Mouse (Mus musculus): ENCODE measurements around the gene Gart.

DNA sequence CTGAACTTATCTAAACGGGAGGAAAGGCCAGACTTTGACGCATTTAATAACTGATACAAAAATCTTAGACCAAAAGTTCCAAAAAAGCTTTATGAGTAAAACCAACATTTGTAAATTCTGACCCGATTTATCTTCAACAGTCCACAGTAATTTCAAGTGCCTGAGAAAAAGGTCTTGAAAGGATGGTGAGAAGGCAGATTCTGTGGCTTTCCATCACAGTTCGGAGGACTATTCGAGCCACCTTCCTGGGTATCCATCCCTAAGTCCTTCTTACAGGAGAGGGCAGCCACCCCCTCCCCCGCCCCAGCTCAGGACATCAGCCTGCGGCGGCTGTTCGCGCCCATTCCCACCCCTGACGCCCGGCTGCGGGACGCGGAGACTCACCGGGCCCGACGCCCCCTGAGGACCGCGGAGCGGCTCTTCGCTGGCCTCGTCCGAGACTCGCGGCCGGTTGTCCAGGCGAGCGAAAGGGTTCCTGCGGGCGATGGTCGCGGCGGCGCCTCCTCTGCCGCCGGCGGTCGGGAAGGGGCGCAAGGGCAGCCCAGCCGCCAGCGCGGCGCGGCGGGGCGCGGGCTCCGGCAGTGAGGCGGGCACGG is 41.4 kb upstream of the Gart start:
- TF ChIP-seq POLR2A (IDR thresholded peaks at IDR 0.05; ENCODE audit: insufficient read depth, low read length) = no peak
- no peak for TF ChIP-seq CTCF (IDR thresholded peaks at IDR 0.05; ENCODE audit: low read depth, low read length)
- no peak for TF ChIP-seq EP300 (IDR thresholded peaks at IDR 0.05; ENCODE audit: insufficient read depth, low read depth, low read length)
